Mouse (Mus musculus) urinary bladder, postnatal 14 days (tissue): ENCODE data around the gene Kctd17.
A peak's percentile ranks its signal among the peaks of the same experiment; 100 is the strongest.

Experiments used
- DNase-seq: peaks from one replicate; pipeline ENCODE4 v3.0.0; 2021; ENCODE audit warnings: low spot score

The Kctd17 gene

GRCm38 (mm10) chr15:78447746-78448535 lies 19.6 kb downstream of the Kctd17 start:
- DNase-seq: peak; percentile 98

- no peak for DNase-seq
Observed at GRCm38 (mm10) chr15:78449131-78449530, 20.8 kb downstream of the Kctd17 start.

GRCm38 (mm10) chr15:78449694-78450418 lies 21.5 kb downstream of the Kctd17 start:
- peak; percentile 56 for DNase-seq

GRCm38 (mm10) chr15:78450419-78450768 lies 22.0 kb downstream of the Kctd17 start:
- DNase-seq: no peak

- DNase-seq: no peak
Observed at GRCm38 (mm10) chr15:78451201-78451600, 22.8 kb downstream of the Kctd17 start.

GRCm38 (mm10) chr15:78452929-78453328 lies 24.6 kb downstream of the Kctd17 start:
- DNase-seq: no peak

GRCm38 (mm10) chr15:78455168-78455567 lies 26.8 kb downstream of the Kctd17 start:
- no peak for DNase-seq

- DNase-seq: no peak
Observed at GRCm38 (mm10) chr15:78456051-78456450, 27.7 kb downstream of the Kctd17 start.

GRCm38 (mm10) chr15:78457193-78457592 lies 28.8 kb downstream of the Kctd17 start:
- DNase-seq: no peak

- DNase-seq: no peak
Observed at GRCm38 (mm10) chr15:78462981-78463380, 34.6 kb downstream of the Kctd17 start.

GRCm38 (mm10) chr15:78466809-78467208 lies 38.4 kb downstream of the Kctd17 start:
- DNase-seq: no peak

- no peak for DNase-seq
Observed at GRCm38 (mm10) chr15:78467570-78467969, 39.2 kb downstream of the Kctd17 start.

GRCm38 (mm10) chr15:78468379-78468937 lies 40.1 kb downstream of the Kctd17 start, which contains the start of gene Tmprss6:
TSS of gene Tmprss6 (minus strand) at chr15:78468634.
- no peak for DNase-seq

GRCm38 (mm10) chr15:78470495-78471276 lies 42.3 kb downstream of the Kctd17 start:
- no peak for DNase-seq

GRCm38 (mm10) chr15:78471902-78472301 lies 43.5 kb downstream of the Kctd17 start:
- DNase-seq: no peak

GRCm38 (mm10) chr15:78473442-78473841 lies 45.1 kb downstream of the Kctd17 start:
- no peak for DNase-seq

- no peak for DNase-seq
Observed at GRCm38 (mm10) chr15:78475604-78476031, 47.3 kb downstream of the Kctd17 start.

GRCm38 (mm10) chr15:78476878-78477277 lies 48.5 kb downstream of the Kctd17 start:
- DNase-seq: no peak

GRCm38 (mm10) chr15:78478073-78478472 lies 49.7 kb downstream of the Kctd17 start:
- no peak for DNase-seq

- peak; percentile 16 for DNase-seq
Observed at GRCm38 (mm10) chr15:78479470-78479869, 51.1 kb downstream of the Kctd17 start.

GRCm38 (mm10) chr15:78480111-78480510 lies 51.7 kb downstream of the Kctd17 start:
- no peak for DNase-seq

GRCm38 (mm10) chr15:78480991-78481390 lies 52.6 kb downstream of the Kctd17 start:
- DNase-seq: peak; percentile 29
